Mouse (Mus musculus): ENCODE data around the gene Nme4. TPM values are rescaled to one million over a fixed set of nuclear protein-coding genes. Genes with fewer than 3 reads are reported as not detected.

Gene Nme4
- polyA plus RNA-seq (2017; shearing (Covaris generic)), result 19.5 TPM

GRCm38 (mm10) chr17:26095121-26095740 lies at the start of gene Nme4:
Nme4 (minus strand) TSS chr17:26095602.

GRCm38 (mm10) chr17:26138239-26138836 lies 42.9 kb upstream of the Nme4 start, which contains the start of gene Axin1:
Axin1 (plus strand) TSS chr17:26138688.

GRCm38 (mm10) chr17:26123267-26123684 lies 27.9 kb upstream of the Nme4 start, which contains the start of gene Mrpl28:
Mrpl28 (plus strand) TSS chr17:26123500.

GRCm38 (mm10) chr17:26113181-26113948 lies 18.0 kb upstream of the Nme4 start, which contains the start of gene Tmem8:
Tmem8 (plus strand) TSS chr17:26113299.

GRCm38 (mm10) chr17:26089905-26090632 lies 5.3 kb downstream of the Nme4 start, which contains the start of gene Decr2:
Decr2 (minus strand) TSS chr17:26090337.

GRCm38 (mm10) chr17:26068831-26069739 lies 26.3 kb downstream of the Nme4 start, which contains the start of gene Rab11fip3:
Rab11fip3 (minus strand) TSS chr17:26069555.

Other genes with a start within 250 kb of the Nme4 start
- gene Wdr90, start 234.1 kb downstream of the Nme4 start, polyA plus RNA-seq (2017; shearing (Covaris generic)), result 11.1 TPM
- 4.1 TPM for gene Mcrip2, start 226.8 kb downstream of the Nme4 start, polyA plus RNA-seq (2017; shearing (Covaris generic))
- 41.4 TPM for gene Mettl26, start 220.5 kb downstream of the Nme4 start, polyA plus RNA-seq (2017; shearing (Covaris generic))
- gene Wfikkn1, start 214.7 kb downstream of the Nme4 start, polyA plus RNA-seq (2017; shearing (Covaris generic)), result 0.49 TPM
- gene Rab40c, start 175.9 kb downstream of the Nme4 start, polyA plus RNA-seq (2017; shearing (Covaris generic)), result 15.3 TPM
- 44.1 TPM for gene Pigq, start 150.7 kb downstream of the Nme4 start, polyA plus RNA-seq (2017; shearing (Covaris generic))
- not detected for gene Nhlrc4, start 150.6 kb downstream of the Nme4 start, polyA plus RNA-seq (2017; shearing (Covaris generic))
- gene A930017K11Rik, start 143.0 kb downstream of the Nme4 start, polyA plus RNA-seq (2017; shearing (Covaris generic)), result not detected
- gene Capn15, start 109.8 kb downstream of the Nme4 start, polyA plus RNA-seq (2017; shearing (Covaris generic)), result 18.6 TPM
- 19.7 TPM for gene Rab11fip3, start 26.0 kb downstream of the Nme4 start, polyA plus RNA-seq (2017; shearing (Covaris generic))
- 19.8 TPM for gene Decr2, start 5.3 kb downstream of the Nme4 start, polyA plus RNA-seq (2017; shearing (Covaris generic))
- gene Tmem8, start 17.7 kb upstream of the Nme4 start, polyA plus RNA-seq (2017; shearing (Covaris generic)), result 37.8 TPM
- 36.0 TPM for gene Mrpl28, start 27.9 kb upstream of the Nme4 start, polyA plus RNA-seq (2017; shearing (Covaris generic))
- gene Axin1, start 43.1 kb upstream of the Nme4 start, polyA plus RNA-seq (2017; shearing (Covaris generic)), result 106 TPM
- gene Pdia2, start 103.5 kb upstream of the Nme4 start, polyA plus RNA-seq (2017; shearing (Covaris generic)), result 1.5 TPM
- gene Rgs11, start 107.3 kb upstream of the Nme4 start, polyA plus RNA-seq (2017; shearing (Covaris generic)), result 16.9 TPM
- gene Arhgdig, start 112.2 kb upstream of the Nme4 start, polyA plus RNA-seq (2017; shearing (Covaris generic)), result not detected
- gene Fam234a, start 148.6 kb upstream of the Nme4 start, polyA plus RNA-seq (2017; shearing (Covaris generic)), result 18.5 TPM
- 138 TPM for gene Luc7l, start 157.3 kb upstream of the Nme4 start, polyA plus RNA-seq (2017; shearing (Covaris generic))

Measured in effector memory CD4-positive, alpha-beta T cell, adult 7 months (primary cell).